Mouse (Mus musculus) spleen, adult 2 months (tissue): Measurements from ENCODE around the gene Hoxd8. TPM values are rescaled to one million over a fixed set of nuclear protein-coding genes. Genes with fewer than 3 reads are reported as not detected.

Experiments
- DNase-seq, 2 experiments: peaks; one replicate each; pipeline versions ENCODE4 v3.0.0 to v3.0.0-alpha.2; 2012 to 2021; ENCODE audit warnings: low spot score in 2 of 2, low read depth in 1 of 2
- H3K27ac ChIP-seq: fragments of 200-500 bp; 2 replicates; pipeline ENCODE4 v1.5.1; 2012; ENCODE audit warnings: low read length, inconsistent platforms; ENCODE audit not compliant: insufficient read depth
- H3K27me3 ChIP-seq: fragments of 200-500 bp; 2 replicates; pipeline ENCODE4 v1.6.1; 2012; ENCODE audit warnings: mild to moderate bottlenecking, moderate library complexity, low read length, inconsistent platforms; ENCODE audit not compliant: control insufficient read depth, insufficient read depth
- H3K36me3 ChIP-seq: fragments of 200-500 bp; 2 replicates; pipeline ENCODE4 v1.6.1; 2012; ENCODE audit warnings: mild to moderate bottlenecking, low read length, inconsistent platforms; ENCODE audit not compliant: control insufficient read depth, insufficient read depth
- H3K4me1 ChIP-seq: fragments of 200-500 bp; 2 replicates; pipeline ENCODE4 v1.6.1; 2011; ENCODE audit warnings: inconsistent platforms; ENCODE audit not compliant: control insufficient read depth, insufficient read depth, insufficient read length
- H3K4me3 ChIP-seq: fragments of 200-500 bp; 2 replicates; pipeline ENCODE4 v1.5.1; 2011; ENCODE audit warnings: mild to moderate bottlenecking, inconsistent platforms; ENCODE audit not compliant: insufficient read depth, insufficient read length; ENCODE audit errors: extremely low read depth
- CTCF ChIP-seq: fragments of 200-500 bp; IDR thresholded peaks from 2 replicates; pipeline ENCODE4 v1.5.1; 2011; ENCODE audit warnings: mild to moderate bottlenecking, inconsistent platforms; ENCODE audit not compliant: insufficient read depth, insufficient read length, insufficient replicate concordance; ENCODE audit errors: extremely low read depth
- POLR2A ChIP-seq: fragments of 200-500 bp; IDR thresholded peaks from 2 replicates; pipeline ENCODE4 v1.6.1; 2011; ENCODE audit warnings: low read depth, low read length, inconsistent platforms
- WGBS: fragments of 180-500 bp; shearing (Covaris S2); methylation state at CpG from one replicate; pipeline ENCODE4 v1.1.7; 2018; 5-methylcytosine and 5-hydroxymethylcytosine counted together
- polyA plus RNA-seq: library from polyadenylated mRNA; depleted of rRNA; stranded (reverse); fragments of >200 nt; gene quantifications from 2 replicates; pipeline ENCODE4 v1.2.3, GENCODE M21; 2012

The Hoxd8 gene
- polyA plus RNA-seq, 1 experiment: 0.32 TPM

- 6% methylated on average over 43 of the region's 43 CpGs for WGBS
- H3K27ac ChIP-seq: no peak overlapping the region
- H3K4me1 ChIP-seq: no peaks in the 10 kb centered on the region
- H3K4me3 ChIP-seq: no peak overlapping the region
- peaks cover 24% of the 10 kb centered on the region for H3K27me3 ChIP-seq
- TF ChIP-seq CTCF (no peak), POLR2A (no peak)
- no peaks in the 10 kb centered on the region for H3K36me3 ChIP-seq
- DNase-seq: no peak
Measured at GRCm38 (mm10) chr2:74740311-74741091, 36.1 kb downstream of the Hoxd8 start.

GRCm38 (mm10) chr2:74741252-74741978 is 37.0 kb downstream of the Hoxd8 start:
- no peak for TF ChIP-seq POLR2A
- no peak for TF ChIP-seq CTCF
- 76% methylated on average over 2 of the region's 3 CpGs for WGBS
- no peaks in the 10 kb centered on the region for H3K36me3 ChIP-seq
- no peak overlapping the region for H3K4me3 ChIP-seq
- DNase-seq: no peak
- H3K4me1 ChIP-seq: no peaks in the 10 kb centered on the region
- H3K27me3 ChIP-seq: peaks cover 24% of the 10 kb centered on the region
- H3K27ac ChIP-seq: no peak overlapping the region

GRCm38 (mm10) chr2:74741979-74742277 is 37.5 kb downstream of the Hoxd8 start:
- peaks cover 3% of the 10 kb centered on the region; the same call in 1 of the 2 replicates for H3K4me1 ChIP-seq
- DNase-seq: no peak
- H3K36me3 ChIP-seq: no peaks in the 10 kb centered on the region
- no peak for TF ChIP-seq CTCF
- no peak for TF ChIP-seq POLR2A
- peaks cover 28% of the 10 kb centered on the region for H3K27me3 ChIP-seq
- H3K4me3 ChIP-seq: no peak overlapping the region
- H3K27ac ChIP-seq: no peak overlapping the region

GRCm38 (mm10) chr2:74745540-74746297 is 41.3 kb downstream of the Hoxd8 start:
- Histone ChIP-seq H3K27me3 (peaks cover 24% of the 10 kb centered on the region), H3K4me3 (no peak overlapping the region), H3K4me1 (peaks cover 3% of the 10 kb centered on the region), H3K36me3 (no peaks in the 10 kb centered on the region), H3K27ac (no peak overlapping the region)
- DNase-seq: no peak
- TF ChIP-seq POLR2A: no peak
- TF ChIP-seq CTCF: no peak
- WGBS: 28% methylated on average over 6 of the region's 6 CpGs

- no peak for DNase-seq
- Histone ChIP-seq H3K36me3 (no peaks in the 10 kb centered on the region), H3K4me3 (no peak overlapping the region), H3K27ac (no peak overlapping the region), H3K27me3 (peaks cover 22% of the 10 kb centered on the region), H3K4me1 (peaks cover 3% of the 10 kb centered on the region)
- TF ChIP-seq POLR2A: no peak
- TF ChIP-seq CTCF: no peak
- 11% methylated on average over 58 of the region's 58 CpGs for WGBS
Measured at GRCm38 (mm10) chr2:74746298-74746921, 42.0 kb downstream of the Hoxd8 start.

- no peak overlapping the region for H3K27ac ChIP-seq
- peaks cover 3% of the 10 kb centered on the region for H3K4me1 ChIP-seq
- TF ChIP-seq CTCF (no peak), POLR2A (no peak)
- no peak for DNase-seq
- H3K4me3 ChIP-seq: no peak overlapping the region
- no peaks in the 10 kb centered on the region for H3K36me3 ChIP-seq
- 15% methylated on average over 24 of the region's 24 CpGs for WGBS
- peaks cover 22% of the 10 kb centered on the region for H3K27me3 ChIP-seq
Measured at GRCm38 (mm10) chr2:74747006-74747405, 42.6 kb downstream of the Hoxd8 start.
